Comparison of ENCODE assay signal across 24 mouse cellular contexts in genomic region chr4:142024536-142024935, GRCm38 (mm10). TPM values are rescaled to one million over a fixed set of nuclear protein-coding genes. Genes with fewer than 3 reads are reported as not detected.
DNase-seq lines count a peak whose midpoint lies in the region; ATAC-seq and TF ChIP-seq lines count a peak whose summit lies in the region.
"Had no signal": no experiment of that assay in that cellular context is flagged by ENCODE, and none has a peak within 500 bp of the region (broad histone marks: within the 10 kb centered on the region; RNA-seq: fewer than 3 reads in every experiment).

No protein-coding gene starts in this region.

- no peak for TF ChIP-seq EP300 in liver, postnatal 0 days (IDR thresholded peaks at IDR 0.05; ENCODE audit: low read depth)

- no peak for TF ChIP-seq POLR2A in liver, adult 2 months (IDR thresholded peaks at IDR 0.05; ENCODE audit: extremely low read depth, insufficient read depth, low read length)

- peak; percentile 46; the same call in 1 of the 2 replicates for ATAC-seq in intestine, postnatal 0 days
- no peak for ATAC-seq in intestine, embryonic 16.5 days
- ATAC-seq in liver, embryonic 11.5 days (replicated peaks; ENCODE audit: low FRiP score): no peak
- 0 out of 2 replicates have a peak, but pooled peaks have one; percentile 9 for ATAC-seq in liver, embryonic 16.5 days (ENCODE audit: low read depth)
- peak; percentile 62 for ATAC-seq in liver, postnatal 0 days
- no peak for ATAC-seq in liver, embryonic 12.5 days
- ATAC-seq: activated CD4-positive, CD25-positive, alpha-beta regulatory T cell, adult 4 months; CD4-positive, CD25-positive, alpha-beta regulatory T cell, adult 4 months; Patski had no signal

- H3K4me1 ChIP-seq in intestine, postnatal 0 days (replicated peaks; ENCODE audit: control insufficient read depth, insufficient read depth, low read length): no peaks in the 10 kb centered on the region
- H3K4me1 ChIP-seq in intestine, embryonic 16.5 days (ENCODE audit: control insufficient read depth, insufficient read depth, low read length): peaks cover 2% of the 10 kb centered on the region; the same call in 1 of the 2 replicates
- H3K4me1 ChIP-seq in liver, adult 2 months (ENCODE audit: control insufficient read depth, insufficient read depth, low read length): peaks cover 2% of the 10 kb centered on the region; the same call in 1 of the 2 replicates
- H3K4me1 ChIP-seq in liver, embryonic 11.5 days (replicated peaks; ENCODE audit: control insufficient read depth, insufficient read depth, low read length): no peaks in the 10 kb centered on the region
- peaks cover 8% of the 10 kb centered on the region for H3K4me1 ChIP-seq in liver, embryonic 16.5 days (ENCODE audit: control insufficient read depth, low read depth, low read length)
- peaks cover 4% of the 10 kb centered on the region for H3K4me1 ChIP-seq in liver, postnatal 0 days (ENCODE audit: insufficient read depth)
- peaks cover 11% of the 10 kb centered on the region; the same call in 1 of the 2 replicates for H3K4me1 ChIP-seq in liver, embryonic 12.5 days

- no peaks in the 10 kb centered on the region for H3K27me3 ChIP-seq in intestine, postnatal 0 days (replicated peaks; ENCODE audit: control insufficient read depth, insufficient read depth, low read length)
- H3K27me3 ChIP-seq in intestine, embryonic 16.5 days (replicated peaks; ENCODE audit: control insufficient read depth, insufficient read depth, low read length): no peaks in the 10 kb centered on the region
- no peaks in the 10 kb centered on the region for H3K27me3 ChIP-seq in liver, adult 2 months (ENCODE audit: control insufficient read depth, insufficient read depth, low read length)
- H3K27me3 ChIP-seq in liver, embryonic 11.5 days (replicated peaks; ENCODE audit: control insufficient read depth, insufficient read depth, low read length): peaks cover under 1% of the 10 kb centered on the region; the same call in 1 of the 2 replicates
- H3K27me3 ChIP-seq in liver, embryonic 16.5 days (ENCODE audit: control insufficient read depth, insufficient read depth, low read depth, low read length): peaks cover 3% of the 10 kb centered on the region
- no peaks in the 10 kb centered on the region for H3K27me3 ChIP-seq in liver, postnatal 0 days (ENCODE audit: insufficient read depth, low read length)
- peaks cover 38% of the 10 kb centered on the region for H3K27me3 ChIP-seq in liver, embryonic 12.5 days (replicated peaks)
- H3K27me3 ChIP-seq: CH12.LX, Patski had no signal

- WGBS in intestine, postnatal 0 days: 66% methylated on average over 2 of the region's 2 CpGs
- 86% methylated on average over 2 of the region's 2 CpGs for WGBS in intestine, embryonic 16.5 days
- WGBS in liver, adult 2 months: 26% methylated on average over 2 of the region's 2 CpGs
- 81% methylated on average over 2 of the region's 2 CpGs for WGBS in liver, embryonic 11.5 days
- 66% methylated on average over 2 of the region's 2 CpGs for WGBS in liver, embryonic 16.5 days (ENCODE audit: insufficient replicate concordance)
- WGBS in liver, postnatal 0 days (ENCODE audit: insufficient replicate concordance): 61% methylated on average over 2 of the region's 2 CpGs
- WGBS in liver, embryonic 12.5 days (ENCODE audit: insufficient replicate concordance): 73% methylated on average over 2 of the region's 2 CpGs

- DNase-seq in liver, adult 2 months (ENCODE audit: extremely low read depth, low read depth, low spot score): peak; percentile 89
- DNase-seq in liver, embryonic 11.5 days (ENCODE audit: low spot score): no peak
- DNase-seq in liver: no peak
- DNase-seq in liver, postnatal 0 days: no peak
- DNase-seq: adrenal gland, adult 2 months; adrenal gland, adult 8-10 months; adrenal gland, postnatal 10 days; adrenal gland, postnatal 14 days; adrenal gland, postnatal 25 days; adrenal gland, postnatal 36 days; B cell, adult 2 months; cerebellum, adult 11 months; cerebellum, adult 11-12 months had no signal

- no peaks in the 10 kb centered on the region for H3K9me3 ChIP-seq in intestine, postnatal 0 days (ENCODE audit: control insufficient read depth)
- no peaks in the 10 kb centered on the region for H3K9me3 ChIP-seq in intestine, embryonic 16.5 days (ENCODE audit: control insufficient read depth, low read length)
- no peaks in the 10 kb centered on the region for H3K9me3 ChIP-seq in liver, embryonic 11.5 days (ENCODE audit: control insufficient read depth, low read length)
- H3K9me3 ChIP-seq in liver, embryonic 16.5 days (replicated peaks; ENCODE audit: control insufficient read depth, low read length): no peaks in the 10 kb centered on the region
- H3K9me3 ChIP-seq in liver, postnatal 0 days (ENCODE audit: low read length): no peaks in the 10 kb centered on the region
- no peaks in the 10 kb centered on the region for H3K9me3 ChIP-seq in liver, embryonic 12.5 days (replicated peaks)

- H3K36me3 ChIP-seq in intestine, postnatal 0 days (ENCODE audit: control insufficient read depth, insufficient read depth): no peaks in the 10 kb centered on the region
- H3K36me3 ChIP-seq in intestine, embryonic 16.5 days (ENCODE audit: control insufficient read depth, insufficient read depth, low read length): no peaks in the 10 kb centered on the region
- no peaks in the 10 kb centered on the region for H3K36me3 ChIP-seq in liver, adult 2 months (ENCODE audit: control insufficient read depth, insufficient read depth, low read length)
- no peaks in the 10 kb centered on the region for H3K36me3 ChIP-seq in liver, embryonic 11.5 days (ENCODE audit: control insufficient read depth, insufficient read depth, low read length)
- H3K36me3 ChIP-seq in liver, embryonic 16.5 days (ENCODE audit: control insufficient read depth, insufficient read depth): no peaks in the 10 kb centered on the region
- no peaks in the 10 kb centered on the region for H3K36me3 ChIP-seq in liver, postnatal 0 days (replicated peaks; ENCODE audit: insufficient read depth, low read length)
- no peaks in the 10 kb centered on the region for H3K36me3 ChIP-seq in liver, embryonic 12.5 days
- H3K36me3 ChIP-seq: G1E had no signal

- no peak overlapping the region for H3K4me3 ChIP-seq in intestine, postnatal 0 days (ENCODE audit: low read depth, low read length)
- no peak overlapping the region for H3K4me3 ChIP-seq in intestine, embryonic 16.5 days (ENCODE audit: low read length)
- H3K4me3 ChIP-seq in liver, adult 2 months (ENCODE audit: insufficient read depth, low read depth, low read length): no peak overlapping the region
- no peak overlapping the region for H3K4me3 ChIP-seq in liver, embryonic 11.5 days (ENCODE audit: low read depth, low read length)
- no peak overlapping the region for H3K4me3 ChIP-seq in liver, embryonic 16.5 days (ENCODE audit: low read depth, low read length)
- no peak overlapping the region for H3K4me3 ChIP-seq in liver, postnatal 0 days (ENCODE audit: low read depth, low read length)
- H3K4me3 ChIP-seq in liver, embryonic 12.5 days: no peak overlapping the region

- H3K4me2 ChIP-seq in intestine, postnatal 0 days (replicated peaks; ENCODE audit: low read depth): no peak overlapping the region
- H3K4me2 ChIP-seq in intestine, embryonic 16.5 days (ENCODE audit: low read depth, low read length): no peak overlapping the region
- H3K4me2 ChIP-seq in liver, embryonic 11.5 days: no peak overlapping the region
- no peak overlapping the region for H3K4me2 ChIP-seq in liver, embryonic 16.5 days (ENCODE audit: low read depth, low read length)
- no peak overlapping the region for H3K4me2 ChIP-seq in liver, postnatal 0 days (ENCODE audit: low read depth, low read length)
- no peak overlapping the region for H3K4me2 ChIP-seq in liver, embryonic 12.5 days

- H3K9ac ChIP-seq in intestine, postnatal 0 days (ENCODE audit: low read depth, low read length): no peak overlapping the region
- H3K9ac ChIP-seq in intestine, embryonic 16.5 days (ENCODE audit: low read depth, low read length): no peak overlapping the region
- H3K9ac ChIP-seq in liver, adult 2 months (ENCODE audit: low read depth, low read length): no peak overlapping the region
- H3K9ac ChIP-seq in liver, embryonic 11.5 days (ENCODE audit: low read depth, low read length): no peak overlapping the region
- H3K9ac ChIP-seq in liver, embryonic 16.5 days (ENCODE audit: low read depth, low read length): no peak overlapping the region
- no peak overlapping the region for H3K9ac ChIP-seq in liver, postnatal 0 days (replicated peaks)
- no peak overlapping the region for H3K9ac ChIP-seq in liver, embryonic 12.5 days

- no peaks in the 10 kb centered on the region for H3K79me2 ChIP-seq in liver, adult 2 months (ENCODE audit: control insufficient read depth, insufficient read depth, low read length)

- no peak for TF ChIP-seq CTCF in intestine, postnatal 0 days (IDR thresholded peaks at IDR 0.05; ENCODE audit: low read depth)
- no peak for TF ChIP-seq CTCF in liver, adult 2 months (IDR thresholded peaks at IDR 0.05; ENCODE audit: low read depth, low read length)
- TF ChIP-seq CTCF in liver, postnatal 0 days (IDR thresholded peaks at IDR 0.05; ENCODE audit: low read depth): no peak

- no peak overlapping the region for H3K27ac ChIP-seq in intestine, postnatal 0 days (ENCODE audit: low read depth, low read length)
- no peak overlapping the region for H3K27ac ChIP-seq in intestine, embryonic 16.5 days (ENCODE audit: low read length)
- H3K27ac ChIP-seq in liver, adult 2 months (replicated peaks; ENCODE audit: insufficient read depth, low read depth, low read length): no peak overlapping the region
- no peak overlapping the region for H3K27ac ChIP-seq in liver, embryonic 11.5 days (ENCODE audit: low read depth, low read length)
- no peak overlapping the region for H3K27ac ChIP-seq in liver, embryonic 16.5 days (ENCODE audit: low read length)
- H3K27ac ChIP-seq in liver, postnatal 0 days (ENCODE audit: low read depth): no peak overlapping the region
- H3K27ac ChIP-seq in liver, embryonic 12.5 days: no peak overlapping the region

RNA-seq across cellular contexts. Expression of gene Fhad1, which starts 9.7 kb away (rescaled TPM):
- polyA plus RNA-seq in intestine, postnatal 0 days (2015; fragmentation: Nextera tagmentation; extraction: Ambion mirVana): 1.2 and 1.4 TPM in 2 replicates
- 1.4 and 2.3 TPM in 2 replicates for polyA plus RNA-seq in intestine, embryonic 16.5 days (2015; fragmentation: Nextera tagmentation; extraction: Ambion mirVana)
- 0.40 and 2.4 TPM in 2 replicates for total RNA-seq in liver, adult 2 months (2014; rRNA removed)
- 0.06 and 0.41 TPM in 2 replicates for polyA plus RNA-seq in liver, adult 2 months (2012; rRNA removed)
- 0.69 and 1.8 TPM in 2 replicates for polyA plus RNA-seq in liver, embryonic 11.5 days (2014; fragmentation: Nextera tagmentation; extraction: Ambion mirVana)
- 0.02 TPM in 1 of 2 replicates, not detected in the other for polyA plus RNA-seq in liver, embryonic 16.5 days (2015; fragmentation: Nextera tagmentation; extraction: Ambion mirVana)
- 0.71 and 1.0 TPM in 2 replicates for polyA plus RNA-seq in liver, postnatal 0 days (2015; fragmentation: Nextera tagmentation; extraction: Ambion mirVana)
- polyA plus RNA-seq in liver, embryonic 12.5 days (2016; fragmentation: Nextera tagmentation; extraction: Ambion mirVana): 0.61 and 0.96 TPM in 2 replicates
- total RNA-seq: MEL had no signal
- polyA plus RNA-seq: G1E had no signal

RNA-seq across cellular contexts. Expression of gene Tmem51, which starts 59.6 kb away (rescaled TPM):
- 212 and 256 TPM in 2 replicates for polyA plus RNA-seq in intestine, postnatal 0 days (2015; fragmentation: Nextera tagmentation; extraction: Ambion mirVana)
- 160 and 206 TPM in 2 replicates for polyA plus RNA-seq in intestine, embryonic 16.5 days (2015; fragmentation: Nextera tagmentation; extraction: Ambion mirVana)
- 4.1 and 6.8 TPM in 2 replicates for total RNA-seq in liver, adult 2 months (2014; rRNA removed)
- 4.0 and 13.3 TPM in 2 replicates for polyA plus RNA-seq in liver, adult 2 months (2012; rRNA removed)
- 16.7 and 17.7 TPM in 2 replicates for polyA plus RNA-seq in liver, embryonic 11.5 days (2014; fragmentation: Nextera tagmentation; extraction: Ambion mirVana)
- polyA plus RNA-seq in liver, embryonic 16.5 days (2015; fragmentation: Nextera tagmentation; extraction: Ambion mirVana): 15.7 and 18.6 TPM in 2 replicates
- 13.7 and 15.7 TPM in 2 replicates for polyA plus RNA-seq in liver, postnatal 0 days (2015; fragmentation: Nextera tagmentation; extraction: Ambion mirVana)
- polyA plus RNA-seq in liver, embryonic 12.5 days (2016; fragmentation: Nextera tagmentation; extraction: Ambion mirVana): 14.0 and 15.5 TPM in 2 replicates
- total RNA-seq: MEL had no signal
- polyA plus RNA-seq: C2C12, G1E had no signal

Comparison
In these comparisons a context has a peak if more than half of its experiments do, and no peak if none do; other contexts are left out.
1. ATAC-seq: peak in intestine, postnatal 0 days (single experiment), liver, embryonic 16.5 days (single experiment) and liver, postnatal 0 days (single experiment); none in intestine, embryonic 16.5 days (single experiment), liver, embryonic 11.5 days (single experiment) and liver, embryonic 12.5 days (single experiment).